Mouse (Mus musculus) myocyte (in vitro differentiated cells): Measurements from ENCODE around the gene Ssr4.

Experiments
- CEBPB ChIP-seq: IDR thresholded peaks from 2 replicates; pipeline ENCODE4 v1.6.1; 2011; ENCODE audit warnings: mild to moderate bottlenecking, moderate library complexity; ENCODE audit not compliant: poor library complexity, insufficient read depth, severe bottlenecking
- E2F4 ChIP-seq: IDR thresholded peaks from one replicate; pipeline ENCODE4 v1.6.1; 2011; ENCODE audit warnings: mild to moderate bottlenecking, control low read depth, moderate library complexity; ENCODE audit not compliant: insufficient read depth
- MAX ChIP-seq: IDR thresholded peaks from one replicate; pipeline ENCODE4 v1.6.1; 2011; ENCODE audit warnings: low read depth, mild to moderate bottlenecking, control low read depth
- MYOD1 ChIP-seq, 3 experiments: IDR thresholded peaks; one replicate each; pipeline ENCODE4 v1.6.1; 2011; ENCODE audit warnings: control low read depth in 2 of 3, low read depth in 2 of 3, mild to moderate bottlenecking in 2 of 3, moderate library complexity in 1 of 3; ENCODE audit not compliant: insufficient read length in 2 of 3, control insufficient read depth in 1 of 3
- MYOG ChIP-seq, 3 experiments: IDR thresholded peaks; one replicate each; pipeline ENCODE4 v1.6.1; 2011; ENCODE audit warnings: control low read depth in 2 of 3, low read depth in 2 of 3, mild to moderate bottlenecking in 2 of 3; ENCODE audit not compliant: insufficient read length in 2 of 3, control insufficient read depth in 1 of 3, insufficient read depth in 1 of 3
- POLR2A ChIP-seq: IDR thresholded peaks from one replicate; pipeline ENCODE4 v1.6.1; 2011; ENCODE audit warnings: low read depth, mild to moderate bottlenecking, control low read depth, moderate library complexity; ENCODE audit not compliant: insufficient read length
- POLR2AphosphoS2 ChIP-seq: IDR thresholded peaks from one replicate; pipeline ENCODE4 v1.6.1; 2011; ENCODE audit warnings: low read depth, control low read depth; ENCODE audit not compliant: insufficient read length
- REST ChIP-seq: IDR thresholded peaks from one replicate; pipeline ENCODE4 v1.6.1; 2011; ENCODE audit warnings: mild to moderate bottlenecking, control low read depth, moderate library complexity; ENCODE audit not compliant: insufficient read depth, insufficient read length
- SRF ChIP-seq: IDR thresholded peaks from one replicate; pipeline ENCODE4 v1.6.1; 2011; ENCODE audit warnings: low read depth; ENCODE audit not compliant: control insufficient read depth, insufficient read length
- TCF12 ChIP-seq: IDR thresholded peaks from one replicate; pipeline ENCODE4 v1.6.1; 2011; ENCODE audit warnings: mild to moderate bottlenecking, control low read depth; ENCODE audit not compliant: poor library complexity, insufficient read depth, severe bottlenecking
- TCF3 ChIP-seq: IDR thresholded peaks from one replicate; pipeline ENCODE4 v1.6.1; 2011; ENCODE audit warnings: low read depth, control low read depth; ENCODE audit not compliant: insufficient read length
- USF1 ChIP-seq: IDR thresholded peaks from one replicate; pipeline ENCODE4 v1.6.1; 2011; ENCODE audit warnings: low read depth, mild to moderate bottlenecking, control low read depth, moderate library complexity

GRCm38 (mm10) chrX:73739151-73739550, 47.7 kb upstream of the Ssr4 start:
- TF ChIP-seq POLR2A, result no peak
- TF ChIP-seq MYOD1 (IDR thresholded peaks at IDR 0.05; ENCODE audit: control insufficient read depth in 1 of 3, insufficient read length in 2 of 3, low read depth in 2 of 3), result no peak
- TF ChIP-seq MAX, result no peak
- TF ChIP-seq TCF3, result no peak
- TF ChIP-seq TCF12, result no peak
- no peak for TF ChIP-seq E2F4
- TF ChIP-seq USF1, result no peak
- no peak for TF ChIP-seq SRF
- TF ChIP-seq MYOG (IDR thresholded peaks at IDR 0.05; ENCODE audit: control insufficient read depth in 1 of 3, insufficient read depth in 1 of 3, insufficient read length in 2 of 3, low read depth in 2 of 3), result no peak
- no peak for TF ChIP-seq CEBPB
- TF ChIP-seq POLR2AphosphoS2, result no peak
- TF ChIP-seq REST, result no peak
